16 mouse cellular contexts compared by ENCODE assay signal in the genomic region with DNA sequence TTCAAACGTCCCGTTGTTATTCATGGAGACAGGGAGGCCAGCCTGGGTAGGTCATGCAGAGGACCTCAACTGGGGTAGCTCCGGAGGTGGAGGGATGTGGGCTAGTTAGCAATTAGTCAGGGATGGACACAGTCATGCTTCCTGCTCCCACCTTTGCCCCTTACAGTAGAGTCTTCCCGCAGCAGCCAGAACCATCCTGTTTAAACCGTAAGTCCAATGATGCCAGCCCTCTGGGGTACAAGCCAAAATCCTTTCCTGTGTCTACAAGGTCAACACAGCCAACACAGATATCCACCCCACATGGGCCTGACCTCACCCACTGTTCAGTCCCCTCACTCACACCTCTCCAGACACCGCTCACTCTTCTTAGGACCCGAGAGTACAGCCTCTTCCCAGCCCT. TPM values are rescaled to one million over a fixed set of nuclear protein-coding genes. Genes with fewer than 3 reads are reported as not detected.
DNase-seq lines count a peak whose midpoint lies in the region; ATAC-seq lines count a peak whose summit lies in the region.
"Had no signal": no experiment of that assay in that cellular context is flagged by ENCODE, and none has a peak within 500 bp of the region (broad histone marks: within the 10 kb centered on the region; RNA-seq: fewer than 3 reads in every experiment).

No protein-coding gene starts in this region.

- 62% methylated on average over 7 of the region's 7 CpGs for WGBS in kidney, embryonic 16.5 days

- DNase-seq in kidney, adult 18-20 months = peak; percentile 76
- DNase-seq in kidney, adult 8-10 months = peak; percentile 85 to 90
- peak; percentile 76 to 91 for DNase-seq in kidney, postnatal 25 days
- no peak for DNase-seq in heart, postnatal 4 days
- DNase-seq in layer of hippocampus, adult 8-10 months (ENCODE audit: low spot score in 2 of 2) = no peak
- DNase-seq in urinary bladder, adult 2 months (ENCODE audit: low spot score) = no peak
- no peak for DNase-seq in thymus, postnatal 25 days
- DNase-seq: adrenal gland, adult 2 months; adrenal gland, postnatal 25 days; cerebellum, adult 18-20 months; cerebellum, postnatal 10 days; gastrocnemius, postnatal 10 days had no signal

- H3K27me3 ChIP-seq in kidney, embryonic 16.5 days (ENCODE audit: insufficient read depth, low read length) = no peaks in the 10 kb centered on the region
- H3K27me3 ChIP-seq: forebrain, embryonic 15.5 days had no signal

- H3K9me3 ChIP-seq in kidney, embryonic 16.5 days (ENCODE audit: low read length) = no peaks in the 10 kb centered on the region
- H3K9me3 ChIP-seq: embryonic facial prominence, embryonic 10.5 days; forebrain, embryonic 15.5 days; heart, embryonic 12.5 days had no signal

- no peak overlapping the region for H3K4me2 ChIP-seq in kidney, embryonic 16.5 days (replicated peaks; ENCODE audit: low read depth, low read length)
- H3K4me2 ChIP-seq: forebrain, embryonic 15.5 days; heart, embryonic 12.5 days had no signal

- ATAC-seq in kidney, embryonic 16.5 days (ENCODE audit: low FRiP score, low TSS enrichment) = peak; percentile 71; the same call in 1 of the 2 replicates
- ATAC-seq: forebrain, embryonic 15.5 days had no signal

- H3K4me1 ChIP-seq in kidney, embryonic 16.5 days (ENCODE audit: insufficient read depth, low read length) = no peaks in the 10 kb centered on the region
- H3K4me1 ChIP-seq: forebrain, embryonic 15.5 days; heart, embryonic 12.5 days had no signal

- H3K4me3 ChIP-seq in kidney, embryonic 16.5 days (ENCODE audit: low read length) = no peak overlapping the region
- H3K4me3 ChIP-seq: embryonic facial prominence, embryonic 10.5 days; forebrain, embryonic 15.5 days; heart, embryonic 12.5 days had no signal

- 0 out of 2 replicates have a peak, but pooled peaks cover 2% of the 10 kb centered on the region for H3K36me3 ChIP-seq in kidney, embryonic 16.5 days (ENCODE audit: insufficient read depth, low read length)
- H3K36me3 ChIP-seq: forebrain, embryonic 15.5 days; heart, embryonic 12.5 days had no signal

- H3K9ac ChIP-seq in kidney, embryonic 16.5 days (replicated peaks; ENCODE audit: low read length) = no peak overlapping the region
- H3K9ac ChIP-seq: forebrain, embryonic 15.5 days; heart, embryonic 12.5 days had no signal

- H3K27ac ChIP-seq in kidney, embryonic 16.5 days (ENCODE audit: low read length) = no peak overlapping the region
- H3K27ac ChIP-seq: embryonic facial prominence, embryonic 10.5 days; forebrain, embryonic 15.5 days had no signal

RNA-seq across cellular contexts. Expression of a gene that starts 17.7 kb away (rescaled TPM):
- polyA plus RNA-seq in kidney, embryonic 16.5 days (2015; fragmentation: Nextera tagmentation; extraction: Ambion mirVana) = 50.3 and 55.0 TPM in 2 replicates
- total RNA-seq in heart, postnatal 4 days (2021) = 10 to 100 TPM; 25.4 to 26.8 TPM
- total RNA-seq in layer of hippocampus, adult 8-10 months (2022) = 10 to 100 TPM; 16.4 to 25.2 (median 21.2) TPM
- polyA plus RNA-seq in urinary bladder, adult 2 months (2012; rRNA removed) = 170 and 183 TPM in 2 replicates

RNA-seq across cellular contexts. Expression of a gene that starts 23.3 kb away (rescaled TPM):
- 1.00 and 1.2 TPM in 2 replicates for polyA plus RNA-seq in kidney, embryonic 16.5 days (2015; fragmentation: Nextera tagmentation; extraction: Ambion mirVana)
- total RNA-seq in heart, postnatal 4 days (2021) = 1 to 10 TPM in 1 of 2 experiments, under 1 TPM in 1; 0.86 to 1.4 TPM
- total RNA-seq in layer of hippocampus, adult 8-10 months (2022) = 10 to 100 TPM in 1 of 4 experiments, 1 to 10 TPM in 3; 7.8 to 14.1 (median 8.4) TPM
- polyA plus RNA-seq in urinary bladder, adult 2 months (2012; rRNA removed) = 1.5 and 2.6 TPM in 2 replicates

RNA-seq across cellular contexts. Expression of a gene that starts 48.7 kb away (rescaled TPM):
- polyA plus RNA-seq in kidney, embryonic 16.5 days (2015; fragmentation: Nextera tagmentation; extraction: Ambion mirVana) = 38.1 and 43.0 TPM in 2 replicates
- total RNA-seq in heart, postnatal 4 days (2021) = 10 to 100 TPM; 24.6 to 28.1 TPM
- total RNA-seq in layer of hippocampus, adult 8-10 months (2022) = 10 to 100 TPM; 24.3 to 30.8 (median 26.7) TPM
- polyA plus RNA-seq in urinary bladder, adult 2 months (2012; rRNA removed) = 26.5 and 26.7 TPM in 2 replicates

Comparison
In these comparisons a context has a peak if more than half of its experiments do, and no peak if none do; other contexts are left out.
1. DNase-seq: peak in kidney, adult 18-20 months (single experiment), kidney, adult 8-10 months (2 of 2) and kidney, postnatal 25 days (2 of 2); none in heart, postnatal 4 days (single experiment), layer of hippocampus, adult 8-10 months (0 of 2), urinary bladder, adult 2 months (single experiment) and thymus, postnatal 25 days (single experiment).